Mouse (Mus musculus) monocyte, adult 2 months (primary cell): ENCODE measurements around the gene Ankrd60.

Experiments used
- DNase-seq, 2 experiments: peaks; one replicate each; pipeline ENCODE4 v3.0.0; 2022; ENCODE audit warnings: low spot score in 2 of 2, low read depth in 1 of 2

Ankrd60 gene

GRCm38 (mm10) chr2:173585387-173586117 lies 7.4 kb upstream of the Ankrd60 start:
- DNase-seq, result no peak

GRCm38 (mm10) chr2:173584361-173584760 lies 6.2 kb upstream of the Ankrd60 start:
- DNase-seq, result no peak

- DNase-seq, result no peak
Measured at GRCm38 (mm10) chr2:173583455-173583854, 5.3 kb upstream of the Ankrd60 start.

GRCm38 (mm10) chr2:173582903-173583302 lies 4.7 kb upstream of the Ankrd60 start:
- DNase-seq, result no peak

- no peak for DNase-seq
Measured at GRCm38 (mm10) chr2:173581096-173581495, 2.9 kb upstream of the Ankrd60 start.

GRCm38 (mm10) chr2:173578595-173578994 lies 430 bp upstream of the Ankrd60 start:
- no peak for DNase-seq

- no peak for DNase-seq
Measured at GRCm38 (mm10) chr2:173564179-173564578, 14.0 kb downstream of the Ankrd60 start.

GRCm38 (mm10) chr2:173563336-173563735 lies 14.8 kb downstream of the Ankrd60 start:
- DNase-seq, result no peak

GRCm38 (mm10) chr2:173561851-173562442 lies 16.2 kb downstream of the Ankrd60 start:
- DNase-seq, result no peak

GRCm38 (mm10) chr2:173558754-173559396 lies 19.3 kb downstream of the Ankrd60 start:
- no peak for DNase-seq

GRCm38 (mm10) chr2:173553863-173554262 lies 24.3 kb downstream of the Ankrd60 start:
- no peak for DNase-seq

GRCm38 (mm10) chr2:173550681-173551080 lies 27.5 kb downstream of the Ankrd60 start:
- DNase-seq, result no peak

GRCm38 (mm10) chr2:173549236-173549635 lies 28.9 kb downstream of the Ankrd60 start:
- no peak for DNase-seq

- peak in 1 of 2 experiments; percentile 39 for DNase-seq
Measured at GRCm38 (mm10) chr2:173545992-173546703, 32.0 kb downstream of the Ankrd60 start.

- no peak for DNase-seq
Measured at GRCm38 (mm10) chr2:173542716-173543115, 35.4 kb downstream of the Ankrd60 start.

- no peak for DNase-seq
Measured at GRCm38 (mm10) chr2:173541748-173542147, 36.4 kb downstream of the Ankrd60 start.

- no peak for DNase-seq
Measured at GRCm38 (mm10) chr2:173539781-173540180, 38.4 kb downstream of the Ankrd60 start.

GRCm38 (mm10) chr2:173535886-173536285 lies 42.3 kb downstream of the Ankrd60 start:
- DNase-seq, result no peak

GRCm38 (mm10) chr2:173535390-173535789 lies 42.8 kb downstream of the Ankrd60 start:
- DNase-seq, result no peak

- DNase-seq, result no peak
Measured at GRCm38 (mm10) chr2:173534581-173534980, 43.6 kb downstream of the Ankrd60 start.

- no peak for DNase-seq
Measured at GRCm38 (mm10) chr2:173532711-173533462, 45.3 kb downstream of the Ankrd60 start.
